Mouse (Mus musculus) G1E (cell line): ENCODE measurements around the gene Tmprss4. TPM values are rescaled to one million over a fixed set of nuclear protein-coding genes. Genes with fewer than 3 reads are reported as not detected.

Experiments used
- ATAC-seq: 2 replicates; pipeline ENCODE4 v1.8.0; 2016; ENCODE audit warnings: mild to moderate bottlenecking; ENCODE audit not compliant: insufficient number of reproducible peaks, poor library complexity, low FRiP score, severe bottlenecking; ENCODE audit errors: extremely low read depth
- DNase-seq: peaks from one replicate; pipeline ENCODE4 v3.0.0; 2012; ENCODE audit warnings: low spot score
- H3K27me3 ChIP-seq: 2 replicates; pipeline ENCODE4 v1.6.1; 2012; ENCODE audit warnings: mild to moderate bottlenecking, low read length, inconsistent platforms; ENCODE audit not compliant: insufficient read depth
- H3K36me3 ChIP-seq: replicated peaks from 2 replicates; pipeline ENCODE3; 2012; ENCODE audit warnings: mild to moderate bottlenecking, inconsistent platforms
- H3K4me1 ChIP-seq: 2 replicates; pipeline ENCODE4 v1.6.1; 2012; ENCODE audit warnings: low read depth, low read length, inconsistent platforms, mixed read lengths; ENCODE audit not compliant: insufficient read depth
- H3K4me3 ChIP-seq: 2 replicates; pipeline ENCODE4 v1.5.1; 2012; ENCODE audit warnings: low read depth, mild to moderate bottlenecking, inconsistent platforms, low read length, moderate library complexity, mixed read lengths
- H3K9me3 ChIP-seq: replicated peaks from 2 replicates; pipeline ENCODE4 v1.6.1; 2012; ENCODE audit warnings: inconsistent platforms
- CTCF ChIP-seq: IDR thresholded peaks from 2 replicates; pipeline ENCODE4 v1.5.1; 2012; ENCODE audit warnings: low read depth, low read length, inconsistent platforms, mixed read lengths
- GATA1 ChIP-seq: IDR thresholded peaks from 2 replicates; pipeline ENCODE4 v1.6.1; 2012; ENCODE audit warnings: borderline replicate concordance, low read length, inconsistent platforms, mixed read lengths
- GATA2 ChIP-seq: IDR thresholded peaks from 2 replicates; pipeline ENCODE4 v1.6.1; 2012; ENCODE audit warnings: low read depth, low read length, inconsistent platforms, borderline replicate concordance
- POLR2AphosphoS5 ChIP-seq: IDR thresholded peaks from 2 replicates; pipeline ENCODE4 v1.6.1; 2012; ENCODE audit warnings: low read depth, low read length, inconsistent platforms; ENCODE audit not compliant: insufficient replicate concordance
- TAL1 ChIP-seq: conservative IDR thresholded peaks from 2 replicates; pipeline ENCODE4 v1.6.1; 2012; ENCODE audit warnings: low read depth, low read length, inconsistent platforms, mixed read lengths
- polyA plus RNA-seq: library from polyadenylated mRNA; stranded (reverse); fragments of >175 nt; gene quantifications from 2 replicates; pipeline ENCODE4 v1.2.3, GENCODE M21; 2012
- total RNA-seq, 2 experiments: library from RNA; stranded (forward) in 1 of 2; stranded (reverse) in 1 of 2; fragments of 200-1000 nt in 1 of 2; fragments of >200 nt in 1 of 2; fragmentation: Nextera tagmentation in 1 of 2; gene quantifications; 2 replicates each; pipeline ENCODE4 v1.2.3; 2014 to 2017

Tmprss4 gene
- total and polyA plus RNA-seq, 3 experiments, result 0.11 TPM; not detected in 2

DNA sequence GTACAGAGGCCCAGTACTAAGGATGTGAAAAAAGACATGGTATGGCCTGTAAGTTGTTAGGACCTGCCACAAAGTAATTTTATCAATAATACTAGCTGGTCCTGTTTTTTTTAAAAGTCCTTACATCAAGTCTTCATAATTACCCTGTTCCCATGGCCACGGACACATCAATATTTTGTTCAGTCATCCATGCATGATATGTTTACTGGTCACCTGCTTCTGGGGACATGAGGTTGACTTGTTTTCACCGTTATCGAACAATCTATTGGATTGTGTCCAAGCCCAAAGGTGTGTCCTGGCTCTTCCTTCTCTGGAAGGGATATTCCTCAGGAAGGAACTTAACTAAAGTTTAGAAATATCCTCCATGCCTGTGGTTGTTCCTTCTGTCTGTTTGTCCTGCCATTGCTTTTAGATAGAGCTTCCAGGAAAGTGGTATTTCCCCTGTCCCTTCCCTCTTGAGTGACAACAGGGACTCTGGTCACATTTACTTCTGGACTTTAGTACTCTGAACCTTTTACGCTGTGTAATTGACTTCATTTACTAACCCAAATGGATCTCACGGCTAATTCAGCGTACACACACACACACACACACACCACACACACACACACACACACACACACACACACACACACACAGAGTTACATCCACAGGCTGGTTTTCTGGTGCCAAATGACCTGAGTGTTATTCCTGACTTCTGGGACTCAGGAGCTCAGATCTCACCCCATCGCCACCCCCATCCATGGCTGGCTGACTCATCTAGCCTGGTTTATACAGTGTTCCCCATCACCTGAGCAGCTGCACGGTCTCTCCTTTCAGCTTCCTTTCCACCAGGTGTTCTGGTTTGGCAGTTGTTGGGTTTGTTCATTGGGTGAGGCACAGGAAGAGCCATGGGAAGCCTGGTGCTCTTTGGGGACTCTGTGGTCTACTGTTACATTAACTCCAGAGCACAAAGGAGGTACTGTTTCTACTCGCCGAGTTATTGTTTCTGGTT, 15.0 kb downstream of the Tmprss4 start:
- no peaks in the 10 kb centered on the region for H3K9me3 ChIP-seq
- DNase-seq (no peak), ATAC-seq (no peak)
- no peak overlapping the region for H3K4me3 ChIP-seq
- H3K4me1 ChIP-seq, result no peaks in the 10 kb centered on the region
- H3K27me3 ChIP-seq, result peaks cover 2% of the 10 kb centered on the region; the same call in 1 of the 2 replicates
- no peaks in the 10 kb centered on the region for H3K36me3 ChIP-seq
- TF ChIP-seq POLR2AphosphoS5 (no peak), CTCF (no peak), GATA1 (no peak), TAL1 (no peak), GATA2 (no peak)

DNA sequence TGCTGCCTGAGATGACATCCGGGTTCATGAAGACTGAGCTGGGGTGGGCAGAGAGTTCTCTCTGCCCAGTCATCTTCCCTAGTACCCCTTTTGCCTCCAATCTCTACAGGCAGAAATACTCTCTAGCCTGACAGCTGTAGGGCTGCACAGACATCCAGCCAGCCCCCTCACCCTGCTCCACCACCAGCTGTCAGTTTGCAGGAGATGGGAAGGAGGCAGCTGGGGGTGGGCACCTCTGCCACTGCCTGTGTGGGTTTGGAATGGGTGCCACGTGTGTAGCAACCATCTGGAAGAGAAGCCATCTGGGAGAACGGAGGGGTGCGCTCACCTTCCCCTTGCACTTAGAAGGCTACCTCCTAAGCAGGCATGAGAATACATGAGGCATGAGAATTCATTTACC, 18.6 kb downstream of the Tmprss4 start:
- Histone ChIP-seq H3K36me3 (no peaks in the 10 kb centered on the region), H3K9me3 (no peaks in the 10 kb centered on the region), H3K4me1 (no peaks in the 10 kb centered on the region), H3K27me3 (peaks cover 2% of the 10 kb centered on the region; the same call in 1 of the 2 replicates), H3K4me3 (no peak overlapping the region)
- no peak for ATAC-seq
- no peak for TF ChIP-seq POLR2AphosphoS5
- TF ChIP-seq GATA2, result no peak
- TF ChIP-seq CTCF, result no peak
- TF ChIP-seq GATA1, result no peak
- no peak for TF ChIP-seq TAL1
- DNase-seq, result no peak

DNA sequence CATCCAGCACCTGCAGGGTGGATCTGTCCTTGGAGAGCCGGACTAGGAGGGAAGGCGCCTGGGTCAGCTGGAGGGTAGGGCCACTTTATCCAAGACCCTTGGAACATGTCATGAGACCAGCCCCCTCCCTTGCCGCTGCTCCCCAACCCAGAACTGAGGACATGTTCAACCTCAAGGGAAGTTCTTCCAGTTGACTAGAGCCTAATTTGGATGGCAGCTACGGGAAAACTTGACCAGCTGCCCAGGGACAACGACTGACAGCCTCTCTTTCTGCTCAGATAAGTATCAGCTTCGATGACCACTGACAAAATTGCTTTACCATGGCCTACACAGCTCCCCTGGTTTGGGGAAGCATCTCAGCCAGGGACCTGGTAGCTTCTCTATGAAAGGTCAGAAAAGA, 20.6 kb downstream of the Tmprss4 start:
- Histone ChIP-seq H3K36me3 (no peaks in the 10 kb centered on the region), H3K9me3 (no peaks in the 10 kb centered on the region), H3K4me1 (no peaks in the 10 kb centered on the region), H3K27me3 (peaks cover 2% of the 10 kb centered on the region; the same call in 1 of the 2 replicates), H3K4me3 (no peak overlapping the region)
- TF ChIP-seq GATA1 (no peak), CTCF (no peak), POLR2AphosphoS5 (no peak), TAL1 (no peak), GATA2 (no peak)
- ATAC-seq (no peak), DNase-seq (no peak)

DNA sequence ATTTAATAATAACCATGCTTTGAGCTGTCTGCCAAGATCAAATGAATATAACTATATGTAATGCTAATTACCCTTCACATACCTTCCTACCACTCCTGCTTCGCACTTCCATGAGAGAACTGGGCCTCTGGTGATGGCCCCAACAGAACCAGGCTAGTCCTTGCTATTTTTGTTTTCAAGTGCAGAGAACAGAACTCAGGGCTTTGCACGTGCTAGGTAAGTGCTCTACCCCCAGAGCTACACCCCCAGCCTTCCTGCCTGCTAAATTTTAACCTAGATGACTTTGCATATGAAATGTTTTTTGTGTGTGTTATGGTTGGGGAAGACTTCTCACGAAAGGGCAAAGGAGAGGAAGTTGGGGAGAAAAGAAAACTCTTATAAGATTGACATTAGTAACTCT, 21.4 kb downstream of the Tmprss4 start:
- H3K36me3 ChIP-seq, result no peaks in the 10 kb centered on the region
- no peak for DNase-seq
- no peak for ATAC-seq
- no peaks in the 10 kb centered on the region for H3K4me1 ChIP-seq
- no peaks in the 10 kb centered on the region for H3K9me3 ChIP-seq
- no peak overlapping the region for H3K4me3 ChIP-seq
- no peaks in the 10 kb centered on the region; the same call in 1 of the 2 replicates for H3K27me3 ChIP-seq
- TF ChIP-seq GATA1 (no peak), POLR2AphosphoS5 (no peak), CTCF (no peak), GATA2 (no peak), TAL1 (no peak)

DNA sequence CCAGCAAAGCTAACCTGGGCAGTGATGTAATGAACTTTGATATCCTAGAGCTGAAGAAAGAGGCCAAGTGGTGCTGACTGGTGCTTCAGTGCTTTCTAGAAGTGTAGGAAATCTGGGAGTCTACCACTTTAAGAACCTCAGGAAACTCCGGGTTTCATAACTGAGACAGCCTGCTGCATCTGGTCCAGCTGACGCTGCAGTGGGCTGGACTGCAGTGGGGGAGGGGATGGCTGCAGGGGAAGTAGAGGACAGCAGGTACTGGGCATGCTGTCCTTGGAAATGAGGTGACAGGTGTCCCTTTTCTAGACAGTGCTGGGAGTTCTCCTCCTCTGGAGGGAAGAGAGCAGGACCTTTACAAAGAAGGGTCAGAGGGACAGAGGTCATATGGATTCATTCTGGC, 22.1 kb downstream of the Tmprss4 start, which contains the start of gene BC049352:
Gene BC049352 (plus strand): TSS at position 238 of the 400 bp plus-strand sequence.
- H3K4me3 ChIP-seq, result no peak within 1 kb of the TSS
- H3K36me3 ChIP-seq, result no peaks in the 10 kb centered on the region
- ATAC-seq (no peak), DNase-seq (no peak)
- no peaks in the 10 kb centered on the region for H3K4me1 ChIP-seq
- H3K27me3 ChIP-seq, result no peaks in the 10 kb centered on the region; the same call in 1 of the 2 replicates
- no peak for TF ChIP-seq CTCF
- H3K9me3 ChIP-seq, result no peaks in the 10 kb centered on the region

DNA sequence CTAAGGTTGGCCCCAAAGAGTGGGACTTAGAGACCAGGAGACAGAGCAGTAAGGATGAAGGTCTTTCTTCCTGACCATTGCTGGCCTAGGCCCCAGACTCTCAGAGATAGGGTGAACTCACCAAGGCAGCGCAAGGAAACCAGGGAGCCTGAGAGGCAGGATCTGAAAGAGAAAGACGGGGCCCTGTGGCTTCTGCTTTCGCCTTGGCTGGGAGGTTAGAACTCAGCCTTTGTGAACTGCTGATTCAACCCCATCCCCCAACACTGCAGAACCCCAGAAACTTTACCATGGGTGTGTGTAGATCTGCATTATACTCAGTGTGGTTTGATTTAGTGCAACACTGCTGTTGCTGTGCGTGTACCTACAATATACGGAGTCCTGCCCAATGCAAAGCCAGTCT, 24.6 kb downstream of the Tmprss4 start:
- no peaks in the 10 kb centered on the region for H3K36me3 ChIP-seq
- no peaks in the 10 kb centered on the region for H3K4me1 ChIP-seq
- no peak for DNase-seq
- no peak for ATAC-seq
- TF ChIP-seq POLR2AphosphoS5, result no peak
- no peak for TF ChIP-seq GATA1
- no peak for TF ChIP-seq GATA2
- H3K9me3 ChIP-seq, result no peaks in the 10 kb centered on the region
- H3K27me3 ChIP-seq, result peaks cover 2% of the 10 kb centered on the region; the same call in 1 of the 2 replicates
- H3K4me3 ChIP-seq, result no peak overlapping the region
